Mouse (Mus musculus) forelimb bud, embryonic 11.5 days (tissue): ENCODE results near the gene Crip2.

ENCODE experiments used
- DNase-seq: peaks from one replicate; pipeline ENCODE4 v3.0.0-alpha.2; 2012; ENCODE audit warnings: low read depth, low spot score

Gene Crip2

DNA sequence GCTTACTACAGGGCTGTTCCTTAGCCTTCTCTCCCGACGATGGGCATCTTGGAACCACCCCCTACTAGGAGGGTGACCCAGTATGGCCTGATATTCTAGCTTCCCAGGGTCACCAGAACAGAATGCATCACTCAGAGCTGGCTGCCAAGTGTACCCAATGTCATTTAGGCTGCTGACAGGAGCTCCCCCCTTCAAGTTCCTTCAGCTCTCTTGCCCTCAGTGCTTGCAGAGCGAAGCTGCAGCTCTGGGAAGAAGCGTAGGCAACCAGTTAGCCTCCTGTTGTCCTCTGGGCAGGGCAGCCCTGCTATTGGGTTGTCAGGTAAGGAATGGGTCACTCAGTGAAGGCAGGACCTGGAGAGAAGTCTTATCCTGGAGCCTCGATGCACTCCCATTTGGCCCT is 44.9 kb downstream of the Crip2 start:
- no peak for DNase-seq

DNA sequence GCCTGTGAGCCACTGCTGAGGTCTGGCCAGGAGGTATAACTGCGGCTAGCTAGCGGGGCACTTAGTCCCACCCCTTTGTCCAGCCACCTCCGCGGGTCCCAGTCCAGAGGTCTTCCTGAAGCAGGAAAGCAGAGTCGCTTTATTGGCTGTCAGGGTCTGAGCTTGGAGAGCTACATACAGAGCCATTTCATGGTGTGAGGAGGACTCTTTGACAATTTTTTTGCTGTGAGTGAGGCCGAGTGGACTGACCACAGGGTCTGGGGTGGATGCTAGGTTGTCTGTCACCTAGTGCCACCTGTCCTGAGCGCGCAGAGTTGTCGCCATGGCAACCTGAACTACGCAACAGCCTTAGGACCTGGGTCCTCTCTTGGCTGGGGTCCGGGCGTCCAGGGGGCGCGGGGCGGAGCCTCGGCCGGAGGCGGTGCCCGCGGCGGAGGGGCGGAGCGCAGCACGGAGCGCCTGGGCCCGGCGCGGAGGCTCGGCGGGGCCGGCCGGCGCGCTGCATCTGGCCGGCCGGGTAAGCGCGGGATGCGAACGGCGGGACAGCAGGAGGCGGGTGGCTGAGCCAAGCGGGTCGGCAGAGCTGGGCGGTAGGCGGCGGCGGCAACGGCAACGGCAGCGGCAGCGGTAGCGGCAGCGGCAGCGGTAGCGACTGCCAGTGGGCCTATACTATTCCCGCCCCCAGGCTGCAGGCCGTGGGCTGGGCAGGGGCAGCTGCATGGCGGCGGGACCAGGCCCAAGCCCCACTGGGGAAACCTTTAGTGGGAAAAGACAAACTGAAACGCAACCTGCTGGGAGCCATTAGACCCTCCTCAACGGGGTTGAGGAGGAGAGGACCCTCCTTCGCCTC is 45.6 kb downstream of the Crip2 start, which contains the start of gene Tmem121:
Gene Tmem121, plus strand, starts transcription at position 489 of the 850 bp plus-strand sequence.
- DNase-seq, result peak; percentile 31

GRCm38 (mm10) chr12:113186326-113187010 is 46.4 kb downstream of the Crip2 start:
- no peak for DNase-seq

GRCm38 (mm10) chr12:113187011-113187375 is 47.0 kb downstream of the Crip2 start:
- no peak for DNase-seq

GRCm38 (mm10) chr12:113187584-113188295 is 47.7 kb downstream of the Crip2 start:
- DNase-seq, result peak; percentile 83

DNA sequence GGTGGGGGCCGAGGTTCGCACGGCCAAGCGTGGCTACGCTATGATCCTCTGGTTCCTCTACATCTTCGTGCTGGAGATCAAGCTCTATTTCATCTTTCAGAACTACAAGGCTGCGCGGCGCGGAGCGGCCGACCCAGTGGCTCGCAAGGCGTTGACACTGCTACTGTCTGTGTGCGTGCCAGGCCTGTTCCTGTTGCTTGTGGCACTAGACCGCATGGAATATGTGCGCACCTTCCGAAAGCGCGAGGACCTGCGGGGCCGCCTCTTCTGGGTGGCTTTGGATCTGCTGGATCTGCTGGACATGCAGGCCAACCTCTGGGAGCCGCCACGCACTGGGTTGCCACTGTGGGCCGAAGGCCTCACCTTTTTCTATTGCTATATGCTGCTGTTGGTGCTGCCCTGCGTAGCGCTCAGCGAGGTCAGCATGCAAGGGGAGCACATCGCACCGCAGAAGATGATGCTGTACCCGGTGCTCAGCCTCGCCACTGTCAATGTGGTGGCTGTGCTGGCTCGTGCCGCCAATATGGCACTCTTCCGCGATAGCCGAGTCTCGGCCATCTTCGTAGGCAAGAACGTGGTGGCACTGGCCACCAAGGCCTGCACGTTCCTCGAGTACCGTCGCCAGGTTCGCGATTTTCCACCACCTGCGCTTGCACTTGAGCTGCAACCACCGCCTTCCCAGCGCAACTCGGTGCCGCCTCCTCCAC is 48.5 kb downstream of the Crip2 start:
- no peak for DNase-seq

- no peak for DNase-seq
Measured at GRCm38 (mm10) chr12:113193423-113193822, 53.4 kb downstream of the Crip2 start.
